Mouse (Mus musculus) embryonic facial prominence, embryonic 15.5 days (tissue): ENCODE measurements at regions not wholly inside any gene's neighbourhood (a gene's known extent, or its start where the extent isn't known, plus 50 kb on each side); places are given as distances from the start of the nearest gene placed in this dataset.

ENCODE experiments used
- ATAC-seq: fragments of 200-750 bp; cut with Nextera tagmentation; 2 replicates; pipeline ENCODE4 v1.8.0; 2017; ENCODE audit warnings: low read depth, moderate TSS enrichment; ENCODE audit not compliant: insufficient number of reproducible peaks, low FRiP score, low TSS enrichment
- H3K27ac ChIP-seq: fragments of 300-500 bp; sonication (generic); replicated peaks from 2 replicates; pipeline ENCODE4 v1.5.1; 2015; ENCODE audit warnings: mild to moderate bottlenecking, inconsistent platforms
- H3K27me3 ChIP-seq: fragments of 300-500 bp; sonication (generic); 2 replicates; pipeline ENCODE4 v1.6.1; 2015; ENCODE audit warnings: inconsistent platforms
- H3K36me3 ChIP-seq: fragments of 300-500 bp; sonication (generic); 2 replicates; pipeline ENCODE4 v1.6.1; 2015; ENCODE audit warnings: mild to moderate bottlenecking, inconsistent platforms
- H3K4me1 ChIP-seq: fragments of 300-500 bp; sonication (generic); 2 replicates; pipeline ENCODE4 v1.6.1; 2015; ENCODE audit warnings: inconsistent platforms
- H3K4me2 ChIP-seq: fragments of 300-500 bp; sonication (generic); replicated peaks from 2 replicates; pipeline ENCODE4 v1.6.1; 2015; ENCODE audit warnings: mild to moderate bottlenecking, inconsistent platforms
- H3K4me3 ChIP-seq: fragments of 300-500 bp; sonication (generic); replicated peaks from 2 replicates; pipeline ENCODE4 v1.5.1; 2015; ENCODE audit warnings: mild to moderate bottlenecking, inconsistent platforms
- H3K9ac ChIP-seq: fragments of 300-500 bp; sonication (generic); 2 replicates; pipeline ENCODE4 v1.6.1; 2015; ENCODE audit warnings: inconsistent platforms
- H3K9me3 ChIP-seq: fragments of 300-500 bp; sonication (generic); replicated peaks from 2 replicates; pipeline ENCODE4 v1.6.1; 2016; ENCODE audit warnings: inconsistent platforms
- WGBS: fragments of 180-500 bp; shearing (Covaris S2); methylation state at CpG from one replicate; pipeline ENCODE4 v1.1.7; 2015; 5-methylcytosine and 5-hydroxymethylcytosine counted together

DNA sequence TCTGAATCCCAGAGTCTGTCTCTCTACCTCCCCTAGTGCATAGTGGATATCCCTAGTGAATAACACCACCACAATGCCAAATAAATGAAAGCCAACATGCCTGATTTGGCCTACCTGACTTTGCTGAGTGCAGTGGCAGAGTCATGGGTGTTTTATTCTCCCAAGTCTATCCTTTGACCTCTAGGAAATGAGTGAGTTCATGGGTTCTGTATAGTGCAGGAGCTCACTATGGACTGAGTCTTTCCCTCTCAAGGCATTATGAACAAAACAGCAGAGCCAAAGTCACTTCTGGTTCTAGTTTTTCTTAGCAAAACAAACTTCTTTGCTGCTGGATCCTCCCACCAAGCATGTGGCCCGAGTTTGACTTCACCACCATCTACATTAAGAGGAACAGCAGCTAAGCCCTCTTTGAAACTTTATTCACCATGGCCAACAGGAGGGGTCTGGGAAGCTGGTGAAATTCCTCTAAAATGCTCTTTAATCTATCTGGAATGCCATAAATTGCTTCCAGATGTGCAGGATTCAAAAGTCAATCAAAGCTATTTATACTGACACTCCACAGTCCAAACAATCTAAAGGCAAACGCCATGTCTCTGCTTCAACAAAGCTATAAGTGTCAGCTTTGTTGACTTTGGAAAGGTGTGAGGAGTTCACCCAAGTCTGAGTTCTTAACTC, 145.9 kb upstream of the Rarb start:
- H3K4me3 ChIP-seq: no peak overlapping the region
- peaks cover 18% of the 10 kb centered on the region; the same call in 1 of the 2 replicates for H3K4me1 ChIP-seq
- WGBS: 12% methylated on average over 2 of the region's 2 CpGs
- no peak overlapping the region for H3K4me2 ChIP-seq
- peak; percentile 78 for ATAC-seq
- H3K36me3 ChIP-seq: no peaks in the 10 kb centered on the region
- peak overlapping the region; percentile 40 for H3K27ac ChIP-seq
- H3K27me3 ChIP-seq: no peaks in the 10 kb centered on the region
- H3K9ac ChIP-seq: no peak overlapping the region
- H3K9me3 ChIP-seq: no peaks in the 10 kb centered on the region

DNA sequence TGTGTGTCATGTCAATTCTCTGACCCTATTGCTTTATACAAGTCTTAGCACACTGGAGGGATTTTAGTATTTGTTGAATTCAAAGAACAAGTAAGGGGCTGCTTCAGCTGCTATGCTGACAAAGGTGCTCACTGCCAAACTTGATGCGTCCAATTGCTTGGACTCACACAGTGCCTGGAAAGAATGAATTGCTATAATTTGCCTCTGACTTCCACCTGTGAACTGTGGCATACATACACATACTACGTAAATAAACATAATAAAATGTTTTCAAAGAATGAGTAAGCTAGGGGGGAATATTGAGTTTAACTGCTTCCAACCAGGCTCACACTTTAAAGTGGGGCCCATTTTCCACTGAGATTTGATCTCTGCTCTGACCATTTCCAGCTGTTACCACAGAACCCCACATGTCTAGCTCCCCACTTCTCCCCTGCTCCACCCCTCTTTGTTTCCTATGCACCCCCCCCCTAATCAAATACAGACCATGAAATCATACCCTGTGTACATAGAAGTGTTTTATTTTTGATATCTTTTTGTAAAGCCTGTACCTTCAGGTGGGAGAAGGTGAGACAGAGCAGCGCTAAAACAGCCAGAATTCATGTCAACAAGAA, 143.4 kb upstream of the Rarb start:
- H3K4me1 ChIP-seq: peaks cover 20% of the 10 kb centered on the region
- H3K36me3 ChIP-seq: no peaks in the 10 kb centered on the region
- ATAC-seq: 0 out of 2 replicates have a peak, but pooled peaks have one; percentile 22
- no peak overlapping the region for H3K4me3 ChIP-seq
- no peaks in the 10 kb centered on the region for H3K9me3 ChIP-seq
- 34% methylated on average over 3 of the region's 3 CpGs for WGBS
- H3K27ac ChIP-seq: no peak overlapping the region
- no peaks in the 10 kb centered on the region for H3K27me3 ChIP-seq
- H3K9ac ChIP-seq: no peak overlapping the region
- no peak overlapping the region for H3K4me2 ChIP-seq

DNA sequence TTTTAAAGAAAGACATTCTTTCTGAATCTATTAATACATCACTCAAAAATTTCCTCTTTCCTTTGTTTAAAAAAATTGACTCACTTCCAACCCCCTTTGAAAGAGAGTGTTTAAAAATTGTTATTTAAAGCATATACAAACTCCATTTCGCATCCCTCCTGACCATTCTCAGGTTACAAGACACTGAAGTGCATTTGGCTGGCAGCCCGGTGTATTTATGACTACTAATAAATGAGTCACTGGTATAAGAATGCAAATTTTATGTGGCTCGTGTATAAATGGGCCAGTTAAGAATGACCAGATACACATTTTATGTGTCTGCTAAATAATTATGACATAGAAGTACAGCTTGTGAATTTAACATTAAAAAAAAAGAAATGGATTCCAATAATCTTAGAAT, 138.8 kb upstream of the Rarb start:
- Histone ChIP-seq H3K27me3 (no peaks in the 10 kb centered on the region), H3K4me3 (no peak overlapping the region), H3K4me1 (peaks cover 7% of the 10 kb centered on the region), H3K9ac (no peak overlapping the region), H3K36me3 (no peaks in the 10 kb centered on the region), H3K9me3 (no peaks in the 10 kb centered on the region), H3K27ac (no peak overlapping the region), H3K4me2 (no peak overlapping the region)
- WGBS: 13% methylated on average over 3 of the region's 3 CpGs
- no peak for ATAC-seq

DNA sequence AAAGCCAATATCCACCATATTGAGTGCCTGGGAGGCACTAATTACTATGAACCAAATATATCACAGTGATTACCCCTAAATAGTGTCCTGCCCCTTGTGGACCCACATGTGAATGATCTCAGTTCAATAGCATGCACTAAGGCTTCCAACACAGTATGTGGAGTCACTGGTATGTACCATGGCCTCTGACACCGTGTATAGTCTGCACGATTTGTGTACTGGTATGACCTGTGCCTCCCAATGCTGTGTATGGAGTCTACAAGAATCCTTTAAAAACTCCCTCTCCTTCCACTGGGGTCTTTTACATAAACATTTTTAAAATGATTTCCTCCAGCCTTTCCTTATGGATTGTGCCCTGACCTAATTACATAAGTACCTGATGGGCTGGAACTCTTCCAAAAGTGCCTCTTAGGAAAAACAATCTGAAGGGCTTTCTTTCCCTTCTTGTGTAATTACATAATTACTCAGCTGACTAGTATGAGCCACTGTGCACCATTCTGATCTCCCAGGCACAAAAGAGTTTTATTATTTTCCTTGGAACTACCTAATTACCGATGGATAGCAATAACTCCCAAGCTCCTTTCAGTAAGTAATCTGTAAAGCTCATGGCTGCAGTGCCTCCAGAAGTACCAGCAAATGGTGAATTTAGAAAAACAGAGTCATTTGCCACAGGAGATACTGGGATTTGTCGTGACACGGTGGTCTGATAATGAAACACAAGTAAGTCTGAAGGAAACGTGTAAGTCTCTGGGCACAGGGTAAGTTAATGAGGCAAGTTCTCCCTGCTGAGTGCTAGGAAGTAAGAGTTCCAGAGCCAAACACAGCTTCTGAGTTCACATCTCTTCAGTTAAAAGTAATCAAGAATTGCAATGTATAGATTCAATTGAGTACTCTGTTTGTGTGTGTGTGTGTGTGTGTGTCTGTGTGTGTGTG, 135.8 kb upstream of the Rarb start:
- 0 out of 2 replicates have a peak, but pooled peaks have one; percentile 34 for ATAC-seq
- H3K27me3 ChIP-seq: no peaks in the 10 kb centered on the region
- peaks cover 3% of the 10 kb centered on the region; the same call in 1 of the 2 replicates for H3K4me1 ChIP-seq
- no peaks in the 10 kb centered on the region for H3K36me3 ChIP-seq
- WGBS: 54% methylated on average over 6 of the region's 6 CpGs
- no peaks in the 10 kb centered on the region for H3K9me3 ChIP-seq
- no peak overlapping the region for H3K27ac ChIP-seq
- H3K9ac ChIP-seq: no peak overlapping the region
- no peak overlapping the region for H3K4me3 ChIP-seq
- no peak overlapping the region for H3K4me2 ChIP-seq

DNA sequence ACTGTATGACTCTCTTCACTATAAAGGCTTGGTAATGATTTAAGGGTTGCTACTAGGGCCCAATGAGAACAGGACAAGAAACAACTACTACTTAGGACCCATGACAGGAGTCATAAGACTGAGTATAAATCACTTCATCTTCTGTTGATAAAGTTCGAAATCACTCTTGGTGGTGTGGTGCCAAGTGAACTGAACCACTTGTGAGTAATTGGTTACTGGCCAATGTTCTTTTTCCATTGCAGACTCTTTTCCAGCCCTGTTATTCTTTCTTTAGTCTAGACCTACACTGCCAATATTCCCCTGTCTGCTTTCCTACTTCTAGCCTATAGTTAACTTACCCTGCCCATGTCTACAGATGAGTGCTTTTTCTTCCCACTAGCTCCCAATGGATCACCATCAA, 129.8 kb upstream of the Rarb start:
- ATAC-seq: no peak
- 88% methylated on average over 1 of the region's 1 CpGs for WGBS
- Histone ChIP-seq H3K27me3 (no peaks in the 10 kb centered on the region), H3K4me3 (no peak overlapping the region), H3K27ac (no peak overlapping the region), H3K9me3 (no peaks in the 10 kb centered on the region), H3K4me2 (no peak overlapping the region), H3K9ac (no peak overlapping the region), H3K4me1 (no peaks in the 10 kb centered on the region), H3K36me3 (no peaks in the 10 kb centered on the region)

DNA sequence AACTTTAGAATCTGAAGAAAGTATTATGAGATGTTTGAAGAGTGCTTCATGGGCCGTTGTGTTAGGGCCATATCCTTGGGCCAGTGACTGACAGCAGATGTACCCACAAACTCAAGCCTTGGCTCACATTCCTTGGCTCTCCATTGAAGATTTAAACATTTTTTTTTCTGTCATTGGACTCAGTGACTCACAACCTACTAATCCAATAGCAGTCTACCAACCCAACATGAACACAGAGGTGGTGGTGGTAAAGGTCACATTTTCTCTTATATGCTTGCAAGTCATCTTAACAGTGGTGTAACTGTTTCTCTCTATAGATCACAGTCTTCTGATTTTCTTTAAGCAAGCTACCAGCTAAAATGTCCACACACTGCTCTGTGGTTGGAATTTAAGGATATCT, 125.5 kb upstream of the Rarb start:
- no peak for ATAC-seq
- 72% methylated on average over 1 of the region's 1 CpGs for WGBS
- no peaks in the 10 kb centered on the region for H3K4me1 ChIP-seq
- no peaks in the 10 kb centered on the region for H3K9me3 ChIP-seq
- H3K9ac ChIP-seq: no peak overlapping the region
- no peaks in the 10 kb centered on the region for H3K36me3 ChIP-seq
- no peaks in the 10 kb centered on the region for H3K27me3 ChIP-seq
- no peak overlapping the region for H3K27ac ChIP-seq
- H3K4me3 ChIP-seq: no peak overlapping the region
- no peak overlapping the region for H3K4me2 ChIP-seq

DNA sequence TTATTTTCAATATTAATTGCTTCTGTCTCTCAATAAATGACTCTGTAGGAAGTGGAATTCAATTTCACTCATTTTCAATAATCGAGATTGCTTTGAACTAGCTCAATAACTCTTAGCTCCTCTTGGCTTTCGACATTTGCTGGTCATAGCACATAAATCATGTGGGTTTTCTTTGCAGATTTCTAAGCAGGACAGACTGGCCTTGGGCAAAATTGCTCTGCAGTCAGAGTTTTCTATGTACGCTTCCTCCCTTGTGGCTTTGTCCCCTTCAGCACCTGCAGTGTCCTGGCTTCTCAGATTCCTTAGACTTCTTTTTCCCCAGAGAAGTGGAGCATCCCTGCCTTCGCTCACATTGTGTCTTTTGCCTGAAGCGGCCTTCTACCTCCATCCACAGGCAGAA, 124.6 kb upstream of the Rarb start:
- Histone ChIP-seq H3K9me3 (no peaks in the 10 kb centered on the region), H3K4me2 (no peak overlapping the region), H3K4me3 (no peak overlapping the region), H3K4me1 (no peaks in the 10 kb centered on the region), H3K27me3 (no peaks in the 10 kb centered on the region), H3K27ac (no peak overlapping the region), H3K9ac (no peak overlapping the region), H3K36me3 (no peaks in the 10 kb centered on the region)
- no peak for ATAC-seq
- 74% methylated on average over 5 of the region's 5 CpGs for WGBS

DNA sequence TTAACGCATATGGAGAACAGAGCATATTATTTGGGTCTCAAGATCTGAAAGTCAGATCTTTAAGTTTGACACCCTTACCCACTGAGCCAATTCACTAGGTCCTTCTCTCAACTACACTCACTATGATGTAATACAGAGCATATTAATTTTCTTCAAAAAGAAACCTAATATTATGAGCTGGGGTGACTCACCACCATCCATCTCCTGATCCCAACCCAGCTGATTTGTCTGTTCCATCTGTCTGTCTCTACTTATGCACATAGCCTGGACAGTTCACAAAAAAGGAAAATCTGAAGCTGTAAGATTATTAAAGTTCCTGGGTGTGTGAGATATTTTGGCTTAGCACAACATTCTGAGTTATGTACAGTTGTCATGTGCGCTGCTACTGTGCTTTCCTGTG, 108.2 kb upstream of the Rarb start:
- Histone ChIP-seq H3K4me2 (no peak overlapping the region), H3K4me3 (no peak overlapping the region), H3K4me1 (no peaks in the 10 kb centered on the region), H3K27ac (no peak overlapping the region), H3K36me3 (no peaks in the 10 kb centered on the region), H3K9me3 (no peaks in the 10 kb centered on the region), H3K27me3 (no peaks in the 10 kb centered on the region), H3K9ac (no peak overlapping the region)
- 82% methylated on average over 2 of the region's 2 CpGs for WGBS
- no peak for ATAC-seq

DNA sequence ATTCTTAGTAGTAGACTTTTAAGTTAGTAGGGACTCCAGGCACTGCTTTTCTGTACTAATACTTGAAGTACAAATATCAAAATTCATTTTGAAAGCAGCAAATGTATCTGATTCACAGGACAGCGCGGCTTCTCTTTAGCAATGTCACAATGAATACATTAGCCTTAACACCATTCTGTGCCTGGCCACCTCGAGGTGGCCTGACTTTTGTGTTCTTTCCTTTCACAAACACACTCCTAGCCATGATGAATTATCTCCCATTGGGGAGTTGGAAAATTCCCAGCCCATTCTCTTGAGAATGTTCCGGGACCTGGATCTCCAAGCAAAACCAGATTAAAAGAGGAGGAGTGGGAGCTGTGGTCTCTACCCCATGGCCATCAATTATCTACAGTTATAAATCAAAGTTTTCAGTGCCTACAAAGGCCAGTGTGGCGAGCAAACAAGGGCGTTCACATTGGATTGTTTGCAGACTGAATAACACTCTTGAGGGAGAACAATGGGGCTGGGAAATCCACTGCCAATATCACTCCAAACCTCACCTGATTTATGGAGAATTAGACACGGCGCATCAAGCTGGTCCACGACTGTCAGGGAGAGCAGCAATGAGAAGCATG, 82.7 kb upstream of the Rarb start:
- ATAC-seq: no peak
- no peak overlapping the region for H3K4me3 ChIP-seq
- H3K4me2 ChIP-seq: no peak overlapping the region
- H3K4me1 ChIP-seq: peaks cover 15% of the 10 kb centered on the region
- WGBS: 78% methylated on average over 9 of the region's 9 CpGs
- H3K9ac ChIP-seq: no peak overlapping the region
- H3K9me3 ChIP-seq: no peaks in the 10 kb centered on the region
- H3K27ac ChIP-seq: no peak overlapping the region
- no peaks in the 10 kb centered on the region for H3K36me3 ChIP-seq
- no peaks in the 10 kb centered on the region for H3K27me3 ChIP-seq

DNA sequence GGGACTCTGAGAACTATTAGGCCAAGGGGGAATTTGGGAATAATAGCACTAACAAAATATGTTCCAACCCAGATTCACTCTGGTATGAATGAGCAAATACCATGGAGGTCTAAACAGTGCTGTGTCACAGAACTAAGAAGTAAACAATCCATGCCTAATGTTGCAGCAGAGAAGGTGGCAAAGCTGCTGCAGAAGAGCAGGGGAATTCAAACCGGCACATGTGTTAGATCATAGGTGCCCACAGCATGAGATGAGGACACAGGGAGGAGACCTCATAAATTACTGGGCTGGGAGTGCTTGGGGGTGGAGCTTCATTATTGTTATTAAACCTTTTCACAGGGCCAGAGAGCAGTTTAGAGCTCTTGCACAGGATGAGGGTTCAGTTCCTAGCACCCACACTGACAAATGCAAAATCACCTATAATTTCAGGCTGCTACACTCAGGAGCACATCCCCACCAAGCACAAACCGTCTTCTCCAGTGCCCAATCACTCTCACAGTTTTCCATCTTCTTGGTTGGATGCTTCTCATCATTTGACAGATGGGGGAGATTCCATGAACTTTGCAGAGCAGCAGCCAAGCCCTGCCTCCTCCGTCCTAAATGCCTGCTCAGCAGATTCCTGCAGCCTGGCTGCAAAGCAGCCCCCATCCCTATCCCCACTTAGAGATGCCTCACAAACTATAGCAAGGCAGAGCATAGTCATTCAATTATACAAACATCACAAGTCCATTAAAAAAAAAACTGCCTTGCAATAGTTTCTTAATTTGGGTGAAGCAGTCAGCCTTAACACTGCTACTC, 79.0 kb upstream of the Rarb start:
- no peak overlapping the region for H3K4me2 ChIP-seq
- no peaks in the 10 kb centered on the region for H3K27me3 ChIP-seq
- 29% methylated on average over 3 of the region's 3 CpGs for WGBS
- H3K4me1 ChIP-seq: peaks cover 15% of the 10 kb centered on the region
- no peak overlapping the region for H3K4me3 ChIP-seq
- no peak overlapping the region for H3K9ac ChIP-seq
- peak; percentile 70; the same call in 1 of the 2 replicates for ATAC-seq
- peak overlapping the region; percentile 58; the same call in 1 of the 2 replicates for H3K27ac ChIP-seq
- no peaks in the 10 kb centered on the region for H3K9me3 ChIP-seq
- no peaks in the 10 kb centered on the region for H3K36me3 ChIP-seq
